Mouse (Mus musculus) pancreas, adult 10 weeks (tissue): Measurements from ENCODE around the gene Gm5662. TPM values are rescaled to one million over a fixed set of nuclear protein-coding genes. Genes with fewer than 3 reads are reported as not detected.

Source experiments
- polyA plus RNA-seq: library from polyadenylated mRNA; stranded (reverse); fragments of 350-450 nt; fragmentation: Illumina TruSeq; extraction: RNeasy Lipid Tissue Mini Kit (QIAGEN cat#74804); gene quantifications from one replicate; pipeline ENCODE4 v1.2.3, GENCODE M21; 2015; ENCODE audit warnings: low read depth, low replicate concordance; ENCODE audit not compliant: insufficient read depth

Gm5662 gene
- polyA plus RNA-seq = not detected

DNA sequence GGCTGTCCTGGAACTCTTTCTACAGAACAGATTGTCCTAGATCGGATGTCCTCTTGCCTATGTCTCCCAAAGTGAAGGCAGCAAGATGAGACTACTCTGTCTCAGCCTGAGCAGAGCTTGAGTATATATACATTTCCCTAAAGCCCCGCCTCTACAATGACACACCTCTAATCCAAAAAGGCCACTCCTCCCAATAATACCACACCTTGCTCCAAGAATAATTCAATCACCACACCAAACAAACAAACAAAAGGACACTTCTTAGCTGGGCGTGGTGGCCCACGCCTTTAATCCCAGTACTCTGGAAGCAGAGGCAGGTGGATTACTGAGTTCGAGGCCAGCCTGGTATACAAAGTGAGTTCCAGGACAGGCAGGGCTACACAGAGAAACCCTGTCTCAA lies at the start of gene Gm5662:
Gene Gm5662 (minus strand): TSS at position 101 of the 400 bp plus-strand sequence.

DNA sequence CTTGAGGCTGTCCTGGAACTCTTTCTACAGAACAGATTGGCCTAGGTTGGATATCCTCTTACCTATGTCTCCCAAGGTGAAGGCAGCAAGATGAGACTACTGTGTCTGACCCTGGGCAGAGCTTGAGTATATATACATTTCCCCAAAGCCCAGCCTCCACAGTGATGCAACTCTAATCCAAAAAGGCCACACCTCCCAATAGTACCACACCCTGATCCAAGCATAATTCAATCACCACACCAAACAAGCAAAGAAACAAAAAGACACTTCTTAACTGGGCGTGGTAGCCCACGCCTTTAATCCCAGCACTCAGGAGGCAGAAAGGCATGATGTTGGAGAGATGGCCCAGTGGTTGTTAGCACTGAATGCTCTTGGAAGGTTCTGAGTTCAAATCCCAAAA lies 49.6 kb upstream of the Gm5662 start, which contains the start of gene Gm5039:
Gene Gm5039 (minus strand): TSS at position 101 of the 400 bp plus-strand sequence.

GRCm38 (mm10) chr12:88250000-88250399 lies 24.3 kb downstream of the Gm5662 start, which contains the start of gene Gm8332:
Gm8332 (minus strand) TSS chr12:88250100.

Other genes with a start within 250 kb of the Gm5662 start
- not detected for gene Gm2056, start 247.5 kb downstream of the Gm5662 start, polyA plus RNA-seq
- not detected for gene Gm16368, start 190.8 kb downstream of the Gm5662 start, polyA plus RNA-seq
- gene Gm10436, start 92.4 kb downstream of the Gm5662 start, polyA plus RNA-seq = not detected
- gene Gm8332, start 24.4 kb downstream of the Gm5662 start, polyA plus RNA-seq = not detected
- not detected for gene Gm5039, start 49.5 kb upstream of the Gm5662 start, polyA plus RNA-seq
- gene Adck1, start 86.1 kb upstream of the Gm5662 start, polyA plus RNA-seq = 4.5 TPM